Mouse (Mus musculus) hindbrain, embryonic 10.5 days (tissue): ENCODE measurements around the gene Stoml2. TPM values are rescaled to one million over a fixed set of nuclear protein-coding genes. Genes with fewer than 3 reads are reported as not detected.

Experiments
- DNase-seq: peaks from one replicate; pipeline ENCODE4 v3.0.0-alpha.2; 2017; ENCODE audit warnings: low spot score
- H3K27ac ChIP-seq: fragments of 300-500 bp; sonication (generic); 2 replicates; pipeline ENCODE4 v1.5.1; 2016; ENCODE audit warnings: mild to moderate bottlenecking, moderate library complexity
- H3K27me3 ChIP-seq: fragments of 300-500 bp; sonication (generic); 2 replicates; pipeline ENCODE4 v1.6.1; 2016; ENCODE audit warnings: mild to moderate bottlenecking; ENCODE audit not compliant: poor library complexity, insufficient read depth, severe bottlenecking
- H3K36me3 ChIP-seq: fragments of 300-500 bp; sonication (generic); 2 replicates; pipeline ENCODE4 v1.6.1; 2016; ENCODE audit warnings: mild to moderate bottlenecking, moderate library complexity
- H3K4me1 ChIP-seq: fragments of 300-500 bp; sonication (generic); replicated peaks from 2 replicates; pipeline ENCODE4 v1.6.1; 2016; ENCODE audit warnings: mild to moderate bottlenecking
- H3K4me3 ChIP-seq: fragments of 300-500 bp; sonication (generic); 2 replicates; pipeline ENCODE4 v1.5.1; 2016; ENCODE audit warnings: mild to moderate bottlenecking, moderate library complexity
- H3K9me3 ChIP-seq: fragments of 300-500 bp; sonication (generic); 2 replicates; pipeline ENCODE4 v1.6.1; 2016; ENCODE audit warnings: mild to moderate bottlenecking, moderate library complexity
- WGBS: fragments of 180-500 bp; shearing (Covaris S2); methylation state at CpG from one replicate; pipeline ENCODE4 v1.1.7; 2016; 5-methylcytosine and 5-hydroxymethylcytosine counted together
- polyA plus RNA-seq: library from polyadenylated mRNA; unstranded; fragments of >200 nt; fragmentation: Nextera tagmentation; extraction: Ambion mirVana; gene quantifications from 2 replicates; pipeline ENCODE4 v1.2.1, GENCODE M21; 2016

Gene Stoml2
- polyA plus RNA-seq = 404 and 440 TPM in 2 replicates

- H3K4me3 ChIP-seq = peak within 1 kb of the TSS; percentile 86
- peak within 1 kb of the TSS; percentile 92 for H3K27ac ChIP-seq
- under 1% methylated on average over 38 of the region's 38 CpGs for WGBS
- no peaks in the 10 kb centered on the region for H3K9me3 ChIP-seq
- no peaks in the 10 kb centered on the region for H3K27me3 ChIP-seq
- peaks cover 34% of the 10 kb centered on the region for H3K4me1 ChIP-seq
- peaks cover 80% of the 10 kb centered on the region for H3K36me3 ChIP-seq
- peak; percentile 93 for DNase-seq
These were observed at the start of gene Stoml2 for GRCm38 (mm10) chr4:43031237-43031995. Gene Stoml2 (minus strand): TSS chr4:43031710.

- Histone ChIP-seq H3K36me3 (no peaks in the 10 kb centered on the region), H3K9me3 (no peaks in the 10 kb centered on the region), H3K27ac (no peak overlapping the region), H3K4me1 (no peaks in the 10 kb centered on the region), H3K27me3 (no peaks in the 10 kb centered on the region), H3K4me3 (no peak overlapping the region)
- DNase-seq = no peak
- 74% methylated on average over 7 of the region's 7 CpGs for WGBS
These were observed 46.7 kb upstream of the Stoml2 start for GRCm38 (mm10) chr4:43078071-43078718.

- Histone ChIP-seq H3K27me3 (no peaks in the 10 kb centered on the region), H3K27ac (no peak overlapping the region), H3K36me3 (no peaks in the 10 kb centered on the region), H3K4me3 (no peak overlapping the region), H3K4me1 (no peaks in the 10 kb centered on the region), H3K9me3 (no peaks in the 10 kb centered on the region)
- DNase-seq = no peak
These were observed 43.4 kb upstream of the Stoml2 start for GRCm38 (mm10) chr4:43074923-43075322.

- H3K27ac ChIP-seq = no peak overlapping the region
- WGBS = 92% methylated on average over 4 of the region's 4 CpGs
- peaks cover 4% of the 10 kb centered on the region; the same call in 1 of the 2 replicates for H3K27me3 ChIP-seq
These were observed 34.0 kb upstream of the Stoml2 start for GRCm38 (mm10) chr4:43065471-43065870.

DNA sequence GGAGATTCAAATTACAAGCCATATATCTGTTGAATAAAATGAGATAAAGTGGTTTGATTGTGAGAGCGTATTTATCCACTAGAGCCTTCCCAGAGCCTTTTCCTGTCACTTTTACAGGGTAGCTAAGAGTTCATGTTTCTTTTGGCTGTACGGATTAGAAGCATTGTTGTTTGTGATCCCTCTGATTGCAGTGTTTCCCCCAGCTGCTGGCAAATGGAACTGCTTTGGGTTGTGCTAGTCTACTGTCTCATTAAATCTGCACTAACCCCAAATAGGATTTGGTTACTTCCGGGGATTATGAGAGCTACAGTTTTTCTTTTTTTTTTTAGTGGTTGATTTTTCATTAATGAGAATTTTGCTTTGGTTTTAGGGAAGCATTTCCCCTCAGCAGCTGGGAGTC lies 28.8 kb upstream of the Stoml2 start:
- 75% methylated on average over 3 of the region's 3 CpGs for WGBS
- Histone ChIP-seq H3K27me3 (peaks cover 21% of the 10 kb centered on the region; the same call in 1 of the 2 replicates), H3K4me1 (peaks cover 5% of the 10 kb centered on the region; the same call in 1 of the 2 replicates), H3K36me3 (no peaks in the 10 kb centered on the region), H3K27ac (no peak overlapping the region), H3K9me3 (no peaks in the 10 kb centered on the region), H3K4me3 (no peak overlapping the region)
- DNase-seq = no peak

More at GRCm38 (mm10) chr4:43065471-43065870, 34.0 kb upstream of the Stoml2 start:
- DNase-seq = no peak
- Histone ChIP-seq H3K36me3 (no peaks in the 10 kb centered on the region), H3K4me1 (no peaks in the 10 kb centered on the region), H3K9me3 (no peaks in the 10 kb centered on the region), H3K4me3 (no peak overlapping the region)

- peaks cover 5% of the 10 kb centered on the region; the same call in 1 of the 2 replicates for H3K4me1 ChIP-seq
- H3K4me3 ChIP-seq = peak overlapping the region; percentile 76
- H3K27me3 ChIP-seq = peaks cover 21% of the 10 kb centered on the region; the same call in 1 of the 2 replicates
- no peaks in the 10 kb centered on the region for H3K36me3 ChIP-seq
- DNase-seq = no peak
- 41% methylated on average over 3 of the region's 3 CpGs for WGBS
- H3K27ac ChIP-seq = peak overlapping the region; percentile 93; the same call in 1 of the 2 replicates
- no peaks in the 10 kb centered on the region for H3K9me3 ChIP-seq
These were observed 28.2 kb upstream of the Stoml2 start for GRCm38 (mm10) chr4:43059697-43060096.

GRCm38 (mm10) chr4:43058753-43059654 lies 27.5 kb upstream of the Stoml2 start, which contains the start of gene Unc13b:
Gene Unc13b (plus strand): TSS chr4:43058953.
- no peaks in the 10 kb centered on the region for H3K36me3 ChIP-seq
- under 1% methylated on average over 90 of the region's 90 CpGs for WGBS
- peak within 1 kb of the TSS; percentile 93 for H3K27ac ChIP-seq

DNA sequence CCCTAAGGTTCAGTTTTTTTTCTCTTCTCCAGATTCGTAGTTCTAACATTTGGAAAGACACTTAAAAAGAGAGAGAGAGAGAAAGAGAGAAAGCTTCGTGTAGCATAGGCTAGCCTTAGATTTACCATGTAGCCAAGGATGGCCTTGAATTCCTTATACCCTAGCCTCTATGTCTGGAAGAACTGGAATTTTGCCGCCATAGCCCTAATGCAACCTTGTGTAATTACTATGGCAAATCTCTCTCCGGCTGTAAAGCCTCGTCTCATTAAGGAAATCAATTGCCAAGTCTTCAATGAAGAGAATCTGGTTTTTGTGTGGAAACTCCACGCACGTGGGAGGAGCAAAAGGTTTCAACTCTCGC lies 26.9 kb upstream of the Stoml2 start:
- no peaks in the 10 kb centered on the region for H3K9me3 ChIP-seq
- H3K4me1 ChIP-seq = peaks cover 5% of the 10 kb centered on the region; the same call in 1 of the 2 replicates
- 22% methylated on average over 8 of the region's 8 CpGs for WGBS
- H3K27ac ChIP-seq = peak overlapping the region; percentile 93
- peaks cover 21% of the 10 kb centered on the region; the same call in 1 of the 2 replicates for H3K27me3 ChIP-seq
- no peaks in the 10 kb centered on the region for H3K36me3 ChIP-seq
- H3K4me3 ChIP-seq = peak overlapping the region; percentile 76
- no peak for DNase-seq

More at GRCm38 (mm10) chr4:43058753-43059654, 27.5 kb upstream of the Stoml2 start, which contains the start of gene Unc13b:
- Histone ChIP-seq H3K4me1 (peaks cover 5% of the 10 kb centered on the region; the same call in 1 of the 2 replicates), H3K9me3 (no peaks in the 10 kb centered on the region), H3K4me3 (peak within 1 kb of the TSS; percentile 76), H3K27me3 (peaks cover 21% of the 10 kb centered on the region; the same call in 1 of the 2 replicates)
- DNase-seq = peak; percentile 93

DNA sequence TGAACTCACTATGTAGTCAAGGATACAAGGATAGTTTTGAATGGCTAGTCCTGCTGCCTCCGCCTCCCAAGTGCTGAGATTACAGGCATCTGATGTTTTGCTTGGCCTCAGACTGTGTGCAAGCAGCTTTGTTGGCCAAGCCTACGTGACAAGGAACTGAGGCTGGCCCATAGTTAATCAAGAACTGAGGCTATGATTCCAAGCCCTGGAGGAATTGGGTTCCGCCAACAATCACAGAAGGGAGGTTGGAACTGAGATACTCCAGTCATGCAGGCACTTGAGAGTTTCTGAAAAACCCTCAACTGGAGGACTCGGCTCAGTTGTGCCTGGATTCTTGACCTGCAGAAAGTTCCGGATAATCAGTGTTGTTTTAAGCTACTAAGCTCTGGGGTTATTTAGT lies 26.1 kb upstream of the Stoml2 start:
- H3K4me3 ChIP-seq = no peak overlapping the region
- H3K27me3 ChIP-seq = peaks cover 21% of the 10 kb centered on the region; the same call in 1 of the 2 replicates
- DNase-seq = no peak
- 93% methylated on average over 5 of the region's 5 CpGs for WGBS
- H3K9me3 ChIP-seq = no peaks in the 10 kb centered on the region
- no peaks in the 10 kb centered on the region for H3K36me3 ChIP-seq
- H3K27ac ChIP-seq = no peak overlapping the region
- peaks cover 5% of the 10 kb centered on the region; the same call in 1 of the 2 replicates for H3K4me1 ChIP-seq

- no peaks in the 10 kb centered on the region; the same call in 1 of the 2 replicates for H3K27me3 ChIP-seq
- DNase-seq = no peak
- H3K4me1 ChIP-seq = peaks cover 4% of the 10 kb centered on the region
- 11% methylated on average over 4 of the region's 4 CpGs for WGBS
- no peak overlapping the region for H3K27ac ChIP-seq
- no peaks in the 10 kb centered on the region for H3K36me3 ChIP-seq
- no peak overlapping the region for H3K4me3 ChIP-seq
- no peaks in the 10 kb centered on the region for H3K9me3 ChIP-seq
These were observed 21.1 kb upstream of the Stoml2 start for GRCm38 (mm10) chr4:43052627-43053026.

- Histone ChIP-seq H3K4me3 (peak overlapping the region; percentile 23; the same call in 1 of the 2 replicates), H3K36me3 (no peaks in the 10 kb centered on the region), H3K9me3 (no peaks in the 10 kb centered on the region), H3K27ac (peak overlapping the region; percentile 72), H3K4me1 (peaks cover 51% of the 10 kb centered on the region), H3K27me3 (no peaks in the 10 kb centered on the region)
- peak; percentile 62 for DNase-seq
- WGBS = 9% methylated on average over 5 of the region's 5 CpGs
These were observed 15.7 kb upstream of the Stoml2 start for GRCm38 (mm10) chr4:43047231-43047630.

DNA sequence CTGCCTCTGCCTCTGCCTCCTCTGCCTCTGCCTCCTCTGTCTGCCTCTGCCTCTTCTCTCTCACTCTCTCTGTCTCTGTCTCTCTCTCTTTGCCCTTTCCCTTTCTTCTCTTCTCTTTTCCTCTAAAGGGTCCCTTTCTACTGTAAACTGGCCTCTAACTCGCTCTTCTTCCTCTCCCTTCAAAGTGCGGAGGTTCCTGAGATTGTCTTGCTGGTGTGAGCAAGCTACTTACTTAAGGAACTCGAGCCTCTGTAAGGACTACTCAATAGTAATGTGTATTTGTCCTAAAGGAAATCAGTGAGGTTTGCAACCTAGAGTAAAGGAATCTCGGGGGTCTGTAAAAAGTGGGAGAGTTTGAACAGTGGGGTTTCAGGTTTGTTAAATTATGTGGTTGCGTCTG lies 15.1 kb upstream of the Stoml2 start:
- H3K27ac ChIP-seq = no peak overlapping the region
- 63% methylated on average over 5 of the region's 5 CpGs for whole genome bisulfite sequencing
- H3K36me3 ChIP-seq = no peaks in the 10 kb centered on the region
- no peaks in the 10 kb centered on the region for H3K27me3 ChIP-seq
- H3K9me3 ChIP-seq = no peaks in the 10 kb centered on the region
- peak overlapping the region; percentile 64; the same call in 1 of the 2 replicates for H3K4me3 ChIP-seq
- H3K4me1 ChIP-seq = peaks cover 51% of the 10 kb centered on the region
- DNase-seq = no peak
